Mouse (Mus musculus) liver, embryonic 14.5 days (tissue): ENCODE measurements around the gene Kansl1. TPM values are rescaled to one million over a fixed set of nuclear protein-coding genes. Genes with fewer than 3 reads are reported as not detected.

ENCODE experiments used
- ATAC-seq: fragments of 200-750 bp; cut with Nextera tagmentation; 2 replicates; pipeline ENCODE4 v1.8.0; 2017; ENCODE audit warnings: moderate number of reproducible peaks, mild to moderate bottlenecking, moderate library complexity; ENCODE audit not compliant: insufficient read depth
- DNase-seq, 3 experiments: peaks; one replicate each; pipeline ENCODE4 v3.0.0-alpha.2; 2012 to 2013; ENCODE audit warnings: low read depth in 3 of 3, low spot score in 3 of 3
- H3K27ac ChIP-seq: fragments of 300-500 bp; sonication (generic); 2 replicates; pipeline ENCODE4 v1.5.1; 2014; ENCODE audit warnings: moderate library complexity, mild to moderate bottlenecking, control low read depth, inconsistent platforms
- H3K27me3 ChIP-seq: fragments of 300-500 bp; sonication (generic); 2 replicates; pipeline ENCODE4 v1.6.1; 2014; ENCODE audit warnings: mild to moderate bottlenecking, low read length, moderate library complexity; ENCODE audit not compliant: control insufficient read depth, insufficient read depth
- H3K36me3 ChIP-seq: fragments of 300-500 bp; sonication (generic); replicated peaks from 2 replicates; pipeline ENCODE4 v1.6.1; 2014; ENCODE audit warnings: low read depth; ENCODE audit not compliant: control insufficient read depth, insufficient read depth
- H3K4me1 ChIP-seq, 2 experiments: fragments of 200-500 bp in 1 of 2; fragments of 300-500 bp in 1 of 2; sonication (generic) in 1 of 2; replicated peaks; 2 replicates each; pipeline ENCODE4 v1.6.1; 2012 to 2014; ENCODE audit warnings: antibody characterized with exemption in 1 of 2, inconsistent platforms in 1 of 2, low read length in 1 of 2; ENCODE audit not compliant: control insufficient read depth in 2 of 2, insufficient read depth in 2 of 2
- H3K4me2 ChIP-seq: fragments of 300-500 bp; sonication (generic); 2 replicates; pipeline ENCODE4 v1.6.1; 2014; ENCODE audit warnings: low read depth, mild to moderate bottlenecking, control low read depth, moderate library complexity
- H3K4me3 ChIP-seq, 2 experiments: fragments of 200-500 bp in 1 of 2; fragments of 300-500 bp in 1 of 2; sonication (generic) in 1 of 2; 2 replicates each; pipeline ENCODE4 v1.5.1; 2012 to 2014; ENCODE audit warnings: low read depth in 2 of 2, low read length in 2 of 2, mild to moderate bottlenecking in 2 of 2, control low read depth in 1 of 2, inconsistent platforms in 1 of 2, moderate library complexity in 1 of 2; ENCODE audit not compliant: insufficient read depth in 1 of 2
- H3K9ac ChIP-seq: fragments of 300-500 bp; sonication (generic); replicated peaks from 2 replicates; pipeline ENCODE4 v1.6.1; 2014; ENCODE audit warnings: mild to moderate bottlenecking, control low read depth, moderate library complexity
- H3K9me3 ChIP-seq: fragments of 300-500 bp; sonication (generic); 2 replicates; pipeline ENCODE4 v1.6.1; 2016; ENCODE audit warnings: low read length, mixed read lengths; ENCODE audit not compliant: control insufficient read depth
- CTCF ChIP-seq: IDR thresholded peaks from 2 replicates; pipeline ENCODE4 v1.5.1; 2016; ENCODE audit warnings: antibody characterized with exemption, low read depth, control low read depth
- EP300 ChIP-seq: IDR thresholded peaks from 2 replicates; pipeline ENCODE4 v1.6.1; 2016; ENCODE audit warnings: antibody characterized with exemption, low read depth
- WGBS: fragments of 180-500 bp; shearing (Covaris S2); extraction: QIAGEN DNeasy Blood & Tissue Kit; methylation state at CpG from one replicate; pipeline ENCODE4 v1.1.7; 2014; ENCODE audit not compliant: insufficient replicate concordance; 5-methylcytosine and 5-hydroxymethylcytosine counted together
- polyA plus RNA-seq, 2 experiments: library from polyadenylated mRNA; depleted of rRNA in 1 of 2; stranded (reverse) in 1 of 2; unstranded in 1 of 2; fragments of >200 nt; fragmentation: Nextera tagmentation in 1 of 2; extraction: Ambion mirVana in 1 of 2; gene quantifications; 2 replicates each; pipeline versions ENCODE4 v1.2.1 to v1.2.3; 2012 to 2014

Kansl1 gene
- polyA plus RNA-seq, 2 experiments = 5.3 to 12.3 TPM

GRCm38 (mm10) chr11:104481971-104482370 is 13.3 kb upstream of the Kansl1 start:
- TF ChIP-seq CTCF (no peak), EP300 (no peak)
- Histone ChIP-seq H3K36me3 (no peaks in the 10 kb centered on the region), H3K27ac (no peak overlapping the region), H3K9ac (no peak overlapping the region), H3K4me2 (no peak overlapping the region), H3K9me3 (no peaks in the 10 kb centered on the region), H3K4me1 (no peaks in the 10 kb centered on the region), H3K4me3 (no peak overlapping the region), H3K27me3 (no peaks in the 10 kb centered on the region)
- no peak for DNase-seq
- WGBS = 70% methylated on average over 8 of the region's 8 CpGs
- no peak for ATAC-seq

GRCm38 (mm10) chr11:104479505-104479904 is 10.8 kb upstream of the Kansl1 start:
- H3K9ac ChIP-seq = no peak overlapping the region
- H3K27ac ChIP-seq = no peak overlapping the region
- H3K27me3 ChIP-seq = no peaks in the 10 kb centered on the region
- no peak for DNase-seq
- H3K4me2 ChIP-seq = no peak overlapping the region
- no peak overlapping the region for H3K4me3 ChIP-seq
- H3K9me3 ChIP-seq = no peaks in the 10 kb centered on the region
- no peak for ATAC-seq
- H3K4me1 ChIP-seq = no peaks in the 10 kb centered on the region
- 55% methylated on average over 4 of the region's 4 CpGs for WGBS
- no peak for TF ChIP-seq EP300
- TF ChIP-seq CTCF = no peak
- no peaks in the 10 kb centered on the region for H3K36me3 ChIP-seq

GRCm38 (mm10) chr11:104469371-104469835 is 742 bp upstream of the Kansl1 start:
- DNase-seq (peak; percentile 80 to 81 (median 80)), ATAC-seq (peak; percentile 100)
- H3K4me2 ChIP-seq = peak overlapping the region; percentile 84
- no peak for TF ChIP-seq EP300
- TF ChIP-seq CTCF = no peak
- no peaks in the 10 kb centered on the region; the same call in 1 of the 2 replicates for H3K36me3 ChIP-seq
- peak overlapping the region; percentile 94 for H3K9ac ChIP-seq
- WGBS = under 1% methylated on average over 19 of the region's 19 CpGs
- H3K4me1 ChIP-seq = peaks cover 2 to 11% of the 10 kb centered on the region in 2 experiments; a peak in 2 of 4 replicates
- no peak overlapping the region; the same call in 1 of the 2 replicates for H3K27ac ChIP-seq
- H3K9me3 ChIP-seq = no peaks in the 10 kb centered on the region
- no peaks in the 10 kb centered on the region for H3K27me3 ChIP-seq
- peak overlapping the region; percentile 87 to 99 for H3K4me3 ChIP-seq

- H3K9ac ChIP-seq = no peak overlapping the region
- H3K27ac ChIP-seq = no peak overlapping the region
- H3K4me1 ChIP-seq = peaks cover 2 to 14% of the 10 kb centered on the region in 2 experiments; a peak in 3 of 4 replicates
- H3K9me3 ChIP-seq = no peaks in the 10 kb centered on the region
- 52% methylated on average over 5 of the region's 5 CpGs for WGBS
- no peaks in the 10 kb centered on the region for H3K27me3 ChIP-seq
- no peak overlapping the region for H3K4me3 ChIP-seq
- H3K36me3 ChIP-seq = no peaks in the 10 kb centered on the region; the same call in 1 of the 2 replicates
- DNase-seq = peak in 2 of 3 experiments; percentile 43 to 46
- ATAC-seq = no peak
- TF ChIP-seq CTCF (no peak), EP300 (no peak)
- H3K4me2 ChIP-seq = peak overlapping the region; percentile 2; the same call in 1 of the 2 replicates
These were observed 963 bp downstream of the Kansl1 start for GRCm38 (mm10) chr11:104467698-104468097.

GRCm38 (mm10) chr11:104461551-104461950 is 7.1 kb downstream of the Kansl1 start:
- DNase-seq = peak; percentile 69 to 73 (median 70)
- no peaks in the 10 kb centered on the region; the same call in 1 of the 2 replicates for H3K36me3 ChIP-seq
- H3K4me1 ChIP-seq = peaks cover 0 to 3% of the 10 kb centered on the region in 2 experiments; a peak in 1 of 4 replicates
- no peak overlapping the region for H3K4me3 ChIP-seq
- H3K27me3 ChIP-seq = no peaks in the 10 kb centered on the region
- ATAC-seq = no peak
- H3K4me2 ChIP-seq = no peak overlapping the region
- H3K9ac ChIP-seq = no peak overlapping the region
- no peak overlapping the region for H3K27ac ChIP-seq
- TF ChIP-seq CTCF (peak; percentile 69), EP300 (no peak)
- H3K9me3 ChIP-seq = no peaks in the 10 kb centered on the region
